Mouse (Mus musculus): ENCODE data around the gene Ccdc78.

DNA sequence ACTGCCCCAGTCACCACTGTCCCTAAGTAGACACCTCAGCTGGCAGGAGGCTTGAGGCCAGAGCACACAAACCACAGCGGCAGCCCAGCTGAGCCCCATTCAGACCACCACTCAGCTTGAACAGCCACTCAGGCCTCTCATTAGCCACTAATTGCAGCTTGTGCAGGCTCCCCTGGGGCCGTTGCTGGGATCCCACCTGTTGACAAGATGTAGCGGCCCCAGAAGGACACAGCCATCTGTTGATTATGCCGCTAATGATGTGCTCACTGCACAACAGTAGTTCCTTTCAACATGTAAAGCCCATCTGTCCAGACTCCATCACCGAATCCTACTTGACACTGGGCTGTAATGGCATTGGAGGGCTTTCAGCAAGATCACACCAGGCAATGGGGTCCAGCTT is 20.5 kb upstream of the Ccdc78 start:
- no peak for TF ChIP-seq POLR2A (IDR thresholded peaks at IDR 0.05; ENCODE audit: insufficient read depth, low read length)
- no peak for TF ChIP-seq CTCF (IDR thresholded peaks at IDR 0.05; ENCODE audit: low read depth, low read length)
